9 mouse cellular contexts compared by ENCODE assay signal in the genomic region with DNA sequence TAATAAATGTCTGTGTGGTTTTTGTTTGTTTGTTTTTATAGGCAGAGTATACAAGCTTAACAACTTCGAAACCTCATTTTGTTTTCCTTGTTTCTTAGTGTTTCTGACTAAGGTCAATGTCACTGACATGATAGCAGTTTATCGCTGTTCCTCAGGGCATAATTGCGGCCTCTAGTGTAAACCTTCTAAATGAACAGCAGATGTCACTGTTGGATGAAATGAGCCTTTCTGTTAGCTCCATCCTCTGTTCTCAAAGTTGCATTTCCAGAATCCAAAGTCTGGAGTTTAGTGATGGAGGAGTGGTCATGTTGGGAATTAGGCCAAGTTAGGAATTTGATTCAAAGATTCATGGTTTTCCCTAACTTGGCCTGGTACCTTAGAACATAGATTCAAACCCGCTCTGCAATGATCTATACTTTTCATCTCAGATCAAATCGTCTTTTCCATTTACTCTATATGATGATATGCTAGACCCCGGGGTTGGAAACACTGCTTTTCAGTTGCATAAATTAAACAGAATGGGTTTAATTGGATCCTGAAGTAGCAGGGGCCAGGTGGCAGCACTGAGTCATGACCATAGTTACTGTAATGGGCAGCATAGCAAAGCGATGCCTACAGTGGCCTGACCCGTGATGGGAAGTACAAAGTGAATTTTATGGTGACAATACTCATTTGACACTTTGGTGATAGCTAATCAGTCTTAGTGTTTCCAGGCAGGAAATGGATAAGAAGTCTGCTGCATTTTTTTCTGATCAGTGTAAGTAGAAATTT.
A peak's percentile ranks its signal among the peaks of the same experiment; 100 is the strongest.
DNase-seq lines count a peak whose midpoint lies in the region; ATAC-seq and TF ChIP-seq lines count a peak whose summit lies in the region.
"Had no signal": no experiment of that assay in that cellular context is flagged by ENCODE, and none has a peak within 500 bp of the region (broad histone marks: within the 10 kb centered on the region; RNA-seq: fewer than 3 reads in every experiment).

No protein-coding gene starts in this region.

- ATAC-seq in common myeloid progenitor, adult 5-6 weeks (replicated peaks; ENCODE audit: low read depth, poor library complexity, severe bottlenecking), result 0 out of 2 replicates have a peak, but pooled peaks have one; percentile 52
- no peak for ATAC-seq in activated CD4-positive, CD25-positive, alpha-beta regulatory T cell, adult 4 months

- no peaks in the 10 kb centered on the region for H3K4me1 ChIP-seq in E14TG2a.4 (replicated peaks; ENCODE audit: low read depth, low read length)

- H3K27me3 ChIP-seq in E14TG2a.4 (ENCODE audit: insufficient read depth, low read length), result no peaks in the 10 kb centered on the region

- no peaks in the 10 kb centered on the region for H3K9me3 ChIP-seq in E14TG2a.4 (ENCODE audit: low read length)

- H3K4me3 ChIP-seq in E14TG2a.4 (replicated peaks; ENCODE audit: low read length), result no peak overlapping the region
- H3K4me3 ChIP-seq: myocyte had no signal

- peak; percentile 44 for TF ChIP-seq CTCF in E14TG2a.4 (conservative IDR thresholded peaks at IDR 0.05; ENCODE audit: low read length)

- DNase-seq in layer of hippocampus, adult 11-12 months (ENCODE audit: low spot score), result peak; percentile 5
- no peak for DNase-seq in layer of hippocampus, adult 9-11 months
- DNase-seq in kidney, postnatal 36 days, result peak; percentile 7 to 26
- DNase-seq in layer of hippocampus, postnatal 36 days, result no peak
- DNase-seq in thymus, adult 18-20 months, result no peak

- H3K36me3 ChIP-seq in E14TG2a.4 (ENCODE audit: insufficient read depth, low read length), result no peaks in the 10 kb centered on the region

Comparison
In these comparisons a context has a peak if more than half of its experiments do, and no peak if none do; other contexts are left out.
1. DNase-seq: peak in layer of hippocampus, adult 11-12 months (single experiment) and kidney, postnatal 36 days (2 of 2); none in layer of hippocampus, adult 9-11 months (single experiment), layer of hippocampus, postnatal 36 days (0 of 2) and thymus, adult 18-20 months (0 of 2).